Mouse (Mus musculus) megakaryocyte-erythroid progenitor cell, adult 5-6 weeks (primary cell): ENCODE data around the gene Kmo. TPM values are rescaled to one million over a fixed set of nuclear protein-coding genes. Genes with fewer than 3 reads are reported as not detected.

Experiments
- ATAC-seq: replicated peaks from 2 replicates; pipeline ENCODE4 v1.8.0; 2016; ENCODE audit warnings: mild to moderate bottlenecking, inconsistent platforms; ENCODE audit not compliant: severe bottlenecking, poor library complexity, low FRiP score, low TSS enrichment
- total RNA-seq, 2 experiments: library from RNA; stranded (forward) in 1 of 2; stranded (reverse) in 1 of 2; fragments of 200-1000, 215-1000 nt in 1 of 2; fragments of >200 nt in 1 of 2; fragmentation: Nextera tagmentation in 1 of 2; gene quantifications; 2 replicates each; pipeline ENCODE4 v1.2.3; 2014 to 2017

Kmo gene
- total RNA-seq, 2 experiments from 2014 or later: 0.38 to 0.87 TPM

- no peak for ATAC-seq
Measured at GRCm38 (mm10) chr1:175630345-175630744, 10.2 kb downstream of the Kmo start.

- peak; percentile 63; the same call in 1 of the 2 replicates for ATAC-seq
Measured at GRCm38 (mm10) chr1:175631080-175631479, 10.9 kb downstream of the Kmo start.

- peak; percentile 64 for ATAC-seq
Measured at GRCm38 (mm10) chr1:175631721-175632221, 11.6 kb downstream of the Kmo start.

- no peak for ATAC-seq
Measured at GRCm38 (mm10) chr1:175632470-175632869, 12.3 kb downstream of the Kmo start.

GRCm38 (mm10) chr1:175637677-175638076 lies 17.5 kb downstream of the Kmo start:
- ATAC-seq: no peak

- no peak for ATAC-seq
Measured at GRCm38 (mm10) chr1:175639072-175639471, 18.9 kb downstream of the Kmo start.

- ATAC-seq: 0 out of 2 replicates have a peak, but pooled peaks have one; percentile 27
Measured at GRCm38 (mm10) chr1:175640435-175641150, 20.4 kb downstream of the Kmo start.

- ATAC-seq: peak; percentile 36; the same call in 1 of the 2 replicates
Measured at GRCm38 (mm10) chr1:175643496-175644265, 23.5 kb downstream of the Kmo start.

GRCm38 (mm10) chr1:175646952-175647351 lies 26.8 kb downstream of the Kmo start:
- ATAC-seq: no peak

- no peak for ATAC-seq
Measured at GRCm38 (mm10) chr1:175648615-175649014, 28.4 kb downstream of the Kmo start.

- ATAC-seq: no peak
Measured at GRCm38 (mm10) chr1:175659900-175660299, 39.7 kb downstream of the Kmo start.

GRCm38 (mm10) chr1:175668666-175669405 lies 48.7 kb downstream of the Kmo start:
- ATAC-seq: peak; percentile 93

GRCm38 (mm10) chr1:175669456-175669855 lies 49.3 kb downstream of the Kmo start:
- no peak for ATAC-seq

- no peak for ATAC-seq
Measured at GRCm38 (mm10) chr1:175670042-175670441, 49.9 kb downstream of the Kmo start.

- no peak for ATAC-seq
Measured at GRCm38 (mm10) chr1:175671626-175672025, 51.4 kb downstream of the Kmo start.

- ATAC-seq: no peak
Measured at GRCm38 (mm10) chr1:175673563-175674325, 53.6 kb downstream of the Kmo start.

- no peak for ATAC-seq
Measured at GRCm38 (mm10) chr1:175675116-175675515, 54.9 kb downstream of the Kmo start.

GRCm38 (mm10) chr1:175677459-175677858 lies 57.3 kb downstream of the Kmo start:
- no peak for ATAC-seq

- ATAC-seq: no peak
Measured at GRCm38 (mm10) chr1:175680995-175681394, 60.8 kb downstream of the Kmo start.
